Mouse (Mus musculus) heart, postnatal 0 days (tissue): ENCODE data around the gene Tecpr2. TPM values are rescaled to one million over a fixed set of nuclear protein-coding genes. Genes with fewer than 3 reads are reported as not detected.
A peak's percentile ranks its signal among the peaks of the same experiment; 100 is the strongest.

Experiments
- ATAC-seq: fragments of 200-750 bp; cut with Nextera tagmentation; 2 replicates; pipeline ENCODE4 v1.8.0; 2017; ENCODE audit warnings: low read depth, moderate number of reproducible peaks, moderate library complexity; ENCODE audit not compliant: insufficient read depth
- DNase-seq: peaks from one replicate; pipeline ENCODE4 v3.0.0-alpha.2; 2016; ENCODE audit warnings: low spot score
- H3K27ac ChIP-seq: fragments of 300-500 bp; sonication (generic); 2 replicates; pipeline ENCODE4 v1.5.1; 2014; ENCODE audit warnings: low read depth, mild to moderate bottlenecking
- H3K27me3 ChIP-seq: fragments of 300-500 bp; sonication (generic); 2 replicates; pipeline ENCODE4 v1.6.1; 2014; ENCODE audit warnings: low read length, mixed read lengths; ENCODE audit not compliant: control insufficient read depth, insufficient read depth
- H3K36me3 ChIP-seq: fragments of 300-500 bp; sonication (generic); replicated peaks from 2 replicates; pipeline ENCODE4 v1.6.1; 2014; ENCODE audit warnings: low read length, mixed read lengths; ENCODE audit not compliant: control insufficient read depth, insufficient read depth
- H3K4me1 ChIP-seq: fragments of 300-500 bp; sonication (generic); 2 replicates; pipeline ENCODE4 v1.6.1; 2014; ENCODE audit warnings: antibody characterized with exemption; ENCODE audit not compliant: control insufficient read depth, insufficient read depth
- H3K4me2 ChIP-seq: fragments of 300-500 bp; sonication (generic); 2 replicates; pipeline ENCODE4 v1.6.1; 2014; ENCODE audit warnings: low read depth, mild to moderate bottlenecking, low read length, moderate library complexity
- H3K4me3 ChIP-seq: fragments of 300-500 bp; sonication (generic); 2 replicates; pipeline ENCODE4 v1.5.1; 2014; ENCODE audit warnings: low read depth, low read length
- H3K9ac ChIP-seq: fragments of 300-500 bp; sonication (generic); replicated peaks from 2 replicates; pipeline ENCODE4 v1.6.1; 2014; ENCODE audit warnings: low read depth, low read length, mixed read lengths
- H3K9me3 ChIP-seq: fragments of 300-500 bp; sonication (generic); replicated peaks from 2 replicates; pipeline ENCODE4 v1.6.1; 2016; ENCODE audit warnings: low read length; ENCODE audit not compliant: control insufficient read depth
- CTCF ChIP-seq: IDR thresholded peaks from 2 replicates; pipeline ENCODE4 v1.5.1; 2016; ENCODE audit warnings: antibody characterized with exemption, control low read depth, low read depth
- EP300 ChIP-seq: IDR thresholded peaks from 2 replicates; pipeline ENCODE4 v1.6.1; 2016; ENCODE audit warnings: antibody characterized with exemption, low read depth
- WGBS: fragments of 180-500 bp; shearing (Covaris S2); extraction: QIAGEN DNeasy Blood & Tissue Kit; methylation state at CpG from one replicate; pipeline ENCODE4 v1.1.7; 2014; 5-methylcytosine and 5-hydroxymethylcytosine counted together
- polyA plus RNA-seq: library from polyadenylated mRNA; unstranded; fragments of >200 nt; fragmentation: Nextera tagmentation; extraction: Ambion mirVana; gene quantifications from 2 replicates; pipeline ENCODE4 v1.2.1, GENCODE M21; 2015
- total RNA-seq: library from RNA; depleted of rRNA; stranded (reverse); fragments of >200 nt; gene quantifications from 2 replicates; pipeline ENCODE4 v1.2.3, GENCODE M21; 2014; ENCODE audit warnings: low replicate concordance

Tecpr2 gene
- total and polyA plus RNA-seq, 2 experiments from 2014 or later = 1.4 to 4.7 TPM

GRCm38 (mm10) chr12:110992771-110993170 lies 103.7 kb downstream of the Tecpr2 start:
- WGBS = 85% methylated on average over 12 of the region's 12 CpGs
- H3K27ac ChIP-seq = peak overlapping the region; percentile 79
- peak overlapping the region; percentile 58 for H3K4me2 ChIP-seq
- H3K27me3 ChIP-seq = no peaks in the 10 kb centered on the region
- no peaks in the 10 kb centered on the region for H3K9me3 ChIP-seq
- TF ChIP-seq CTCF (no peak), EP300 (no peak)
- H3K36me3 ChIP-seq = no peaks in the 10 kb centered on the region
- no peaks in the 10 kb centered on the region for H3K4me1 ChIP-seq
- H3K9ac ChIP-seq = peak overlapping the region; percentile 53; the same call in 1 of the 2 replicates
- ATAC-seq (no peak), DNase-seq (no peak)
- peak overlapping the region; percentile 48; the same call in 1 of the 2 replicates for H3K4me3 ChIP-seq

GRCm38 (mm10) chr12:110993226-110993625 lies 104.2 kb downstream of the Tecpr2 start:
- Histone ChIP-seq H3K27me3 (no peaks in the 10 kb centered on the region), H3K27ac (no peak overlapping the region), H3K4me3 (no peak overlapping the region), H3K4me2 (no peak overlapping the region), H3K9ac (no peak overlapping the region), H3K36me3 (no peaks in the 10 kb centered on the region), H3K4me1 (no peaks in the 10 kb centered on the region), H3K9me3 (no peaks in the 10 kb centered on the region)
- TF ChIP-seq CTCF = no peak
- no peak for TF ChIP-seq EP300
- WGBS = 81% methylated on average over 3 of the region's 3 CpGs
- ATAC-seq (no peak), DNase-seq (no peak)

GRCm38 (mm10) chr12:110994666-110995065 lies 105.6 kb downstream of the Tecpr2 start:
- Histone ChIP-seq H3K4me3 (no peak overlapping the region), H3K4me2 (no peak overlapping the region), H3K9ac (no peak overlapping the region), H3K36me3 (no peaks in the 10 kb centered on the region), H3K4me1 (no peaks in the 10 kb centered on the region), H3K9me3 (no peaks in the 10 kb centered on the region), H3K27me3 (no peaks in the 10 kb centered on the region), H3K27ac (no peak overlapping the region)
- DNase-seq = no peak
- 39% methylated on average over 12 of the region's 12 CpGs for WGBS
- TF ChIP-seq CTCF (no peak), EP300 (no peak)
- ATAC-seq = no peak

GRCm38 (mm10) chr12:110998092-110998491 lies 109.0 kb downstream of the Tecpr2 start:
- Histone ChIP-seq H3K9me3 (no peaks in the 10 kb centered on the region), H3K4me1 (no peaks in the 10 kb centered on the region), H3K9ac (no peak overlapping the region), H3K27ac (no peak overlapping the region), H3K36me3 (no peaks in the 10 kb centered on the region), H3K4me3 (no peak overlapping the region), H3K27me3 (no peaks in the 10 kb centered on the region), H3K4me2 (no peak overlapping the region)
- no peak for DNase-seq
- no peak for TF ChIP-seq EP300
- TF ChIP-seq CTCF = no peak
- WGBS = 95% methylated on average over 11 of the region's 11 CpGs
- no peak for ATAC-seq

- H3K4me3 ChIP-seq = no peak overlapping the region
- no peak overlapping the region for H3K27ac ChIP-seq
- no peak overlapping the region for H3K9ac ChIP-seq
- no peaks in the 10 kb centered on the region for H3K27me3 ChIP-seq
- H3K9me3 ChIP-seq = no peaks in the 10 kb centered on the region
- 41% methylated on average over 2 of the region's 2 CpGs for WGBS
- TF ChIP-seq EP300 (no peak), CTCF (no peak)
- H3K36me3 ChIP-seq = no peaks in the 10 kb centered on the region
- DNase-seq = no peak
- no peaks in the 10 kb centered on the region for H3K4me1 ChIP-seq
- no peak overlapping the region for H3K4me2 ChIP-seq
- ATAC-seq = no peak
Measured at GRCm38 (mm10) chr12:110999820-111000219, 110.8 kb downstream of the Tecpr2 start.

GRCm38 (mm10) chr12:111000956-111001355 lies 111.9 kb downstream of the Tecpr2 start:
- H3K27ac ChIP-seq = no peak overlapping the region
- no peaks in the 10 kb centered on the region for H3K36me3 ChIP-seq
- TF ChIP-seq EP300 (no peak), CTCF (no peak)
- DNase-seq (no peak), ATAC-seq (no peak)
- H3K4me3 ChIP-seq = no peak overlapping the region
- no peak overlapping the region for H3K9ac ChIP-seq
- H3K27me3 ChIP-seq = no peaks in the 10 kb centered on the region
- H3K9me3 ChIP-seq = no peaks in the 10 kb centered on the region
- H3K4me1 ChIP-seq = peaks cover 1% of the 10 kb centered on the region; the same call in 1 of the 2 replicates
- no peak overlapping the region for H3K4me2 ChIP-seq
- 95% methylated on average over 7 of the region's 7 CpGs for WGBS
